Mouse (Mus musculus): ENCODE data around the gene Cux1.
"Not testable (repeated sequence)": the region's sequence is repeated elsewhere in the genome, so short reads cannot be mapped to it uniquely, and the experiment has no call there.

Gene Cux1

DNA sequence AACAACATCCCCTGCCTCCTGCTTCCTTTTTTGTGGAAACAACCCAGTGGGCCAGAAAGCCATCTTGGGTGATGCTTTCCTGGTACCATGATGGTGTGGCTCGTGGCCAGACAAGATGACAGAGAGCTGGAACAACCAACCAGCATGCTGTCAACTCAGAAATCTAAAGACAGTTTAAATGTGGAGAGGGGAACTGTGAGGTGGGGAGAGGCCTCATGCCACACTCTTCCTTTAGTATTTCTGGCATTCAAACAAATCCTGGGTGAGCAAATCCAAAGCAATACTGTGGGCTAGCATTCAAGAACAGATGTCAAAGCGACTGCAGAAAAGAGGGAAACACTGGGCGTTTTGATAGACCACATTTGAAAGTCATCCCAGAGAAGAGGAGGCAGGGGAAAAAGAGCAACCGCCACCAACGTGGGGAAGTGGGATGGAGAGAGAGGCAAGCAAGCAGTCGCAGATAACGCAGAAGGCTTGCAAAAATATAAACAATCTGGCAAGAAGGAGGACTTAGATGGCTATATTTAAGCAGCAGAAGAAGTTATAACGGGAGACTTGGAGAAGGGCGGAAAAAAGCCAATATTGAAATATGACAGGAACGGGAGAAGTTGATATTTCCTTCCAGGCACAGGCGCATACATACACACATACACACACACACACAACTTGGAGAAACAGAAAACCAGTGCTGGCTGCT, 79.7 kb downstream of the Cux1 start:
- Histone ChIP-seq H3K36me3 (ENCODE audit: control insufficient read depth, insufficient read depth, low read length, poor library complexity, severe bottlenecking) (peaks cover 2% of the 10 kb centered on the region; the same call in 1 of the 2 replicates), H3K27me3 (ENCODE audit: control insufficient read depth, insufficient read depth, low read length, poor library complexity, severe bottlenecking) (no peaks in the 10 kb centered on the region)
- DNase-seq (ENCODE audit: low read depth, low spot score) = no peak

- DNase-seq (ENCODE audit: low read depth, low spot score) = no peak
- Histone ChIP-seq H3K27me3 (ENCODE audit: control insufficient read depth, insufficient read depth, low read length, poor library complexity, severe bottlenecking) (no peaks in the 10 kb centered on the region), H3K36me3 (ENCODE audit: control insufficient read depth, insufficient read depth, low read length, poor library complexity, severe bottlenecking) (peaks cover 2% of the 10 kb centered on the region; the same call in 1 of the 2 replicates)
Observed at GRCm38 (mm10) chr5:136486401-136486800, 80.9 kb downstream of the Cux1 start.

- Histone ChIP-seq H3K27me3 (ENCODE audit: control insufficient read depth, insufficient read depth, low read length, poor library complexity, severe bottlenecking) (no peaks in the 10 kb centered on the region), H3K36me3 (ENCODE audit: control insufficient read depth, insufficient read depth, low read length, poor library complexity, severe bottlenecking) (peaks cover 2% of the 10 kb centered on the region; the same call in 1 of the 2 replicates)
- DNase-seq (ENCODE audit: low read depth, low spot score) = no peak
Observed at GRCm38 (mm10) chr5:136485397-136485796, 81.9 kb downstream of the Cux1 start.

DNA sequence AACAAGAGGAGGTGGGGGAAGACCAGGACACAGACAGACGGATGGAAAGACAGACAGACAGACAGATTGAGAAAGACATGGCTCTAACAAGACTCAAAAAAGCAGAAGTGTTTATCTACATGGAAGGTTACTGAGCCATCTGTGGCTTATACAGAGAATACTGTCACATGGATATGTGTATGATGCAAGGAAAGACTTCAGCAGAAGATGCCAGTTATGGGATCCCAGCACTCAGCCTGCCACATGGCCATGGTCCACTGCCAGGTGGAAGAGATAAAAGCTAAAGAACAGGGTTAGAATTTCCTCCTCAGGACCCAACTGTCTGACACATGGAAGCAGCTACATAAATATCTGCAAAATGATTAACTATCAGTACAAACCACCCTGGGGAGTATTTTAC, 84.9 kb downstream of the Cux1 start:
- no peaks in the 10 kb centered on the region for H3K27me3 ChIP-seq (ENCODE audit: control insufficient read depth, insufficient read depth, low read length, poor library complexity, severe bottlenecking)
- peak; percentile 19 for DNase-seq (ENCODE audit: low read depth, low spot score)

GRCm38 (mm10) chr5:136480541-136480940, 86.7 kb downstream of the Cux1 start:
- DNase-seq (ENCODE audit: low read depth, low spot score) = no peak
- Histone ChIP-seq H3K27me3 (ENCODE audit: control insufficient read depth, insufficient read depth, low read length, poor library complexity, severe bottlenecking) (no peaks in the 10 kb centered on the region), H3K36me3 (ENCODE audit: control insufficient read depth, insufficient read depth, low read length, poor library complexity, severe bottlenecking) (peaks cover 2% of the 10 kb centered on the region; the same call in 1 of the 2 replicates)

More for the DNA sequence above, 84.9 kb downstream of the Cux1 start:
- peaks cover 2% of the 10 kb centered on the region; the same call in 1 of the 2 replicates for H3K36me3 ChIP-seq (ENCODE audit: control insufficient read depth, insufficient read depth, low read length, poor library complexity, severe bottlenecking)

- no peak for DNase-seq (ENCODE audit: low read depth, low spot score)
- Histone ChIP-seq H3K27me3 (ENCODE audit: control insufficient read depth, insufficient read depth, low read length, poor library complexity, severe bottlenecking) (no peaks in the 10 kb centered on the region), H3K36me3 (ENCODE audit: control insufficient read depth, insufficient read depth, low read length, poor library complexity, severe bottlenecking) (peaks cover 2% of the 10 kb centered on the region; the same call in 1 of the 2 replicates)
Observed at GRCm38 (mm10) chr5:136479801-136480200, 87.5 kb downstream of the Cux1 start.

DNA sequence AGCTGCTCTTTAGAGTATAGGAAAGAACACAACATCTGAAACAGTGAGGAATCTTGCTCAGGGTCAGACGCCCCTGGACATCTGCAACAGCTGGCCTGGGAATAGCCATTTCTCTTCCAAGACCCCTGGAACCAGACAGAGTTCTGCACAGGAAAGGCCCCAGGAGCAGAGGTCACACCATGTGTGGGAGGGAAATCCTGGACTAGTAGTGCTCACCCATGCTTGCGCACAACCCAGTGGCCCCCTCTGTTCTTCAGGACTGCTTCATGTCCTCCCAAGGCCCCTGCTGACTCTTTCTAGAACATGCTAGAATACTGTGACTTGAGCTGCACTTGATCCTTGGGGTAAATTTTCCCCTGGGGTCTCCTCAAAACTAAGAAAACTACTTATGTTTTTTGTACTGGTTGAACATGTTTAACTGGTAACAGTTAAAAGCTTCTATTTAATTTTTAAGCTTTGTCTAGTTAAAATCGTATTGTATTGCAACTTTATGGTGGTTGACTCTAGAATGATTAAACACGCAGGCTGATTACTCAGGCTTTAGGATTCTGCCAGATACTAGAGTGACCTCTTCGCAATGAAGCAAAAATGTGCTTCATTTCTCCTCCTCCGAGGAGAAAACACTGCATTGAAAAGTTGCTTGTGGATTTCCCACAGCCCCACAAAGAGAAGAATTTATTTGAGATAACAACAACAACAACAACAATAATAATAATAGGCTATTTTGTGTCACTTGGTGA, 88.1 kb downstream of the Cux1 start:
- H3K36me3 ChIP-seq (ENCODE audit: control insufficient read depth, insufficient read depth, low read length, poor library complexity, severe bottlenecking) = no peaks in the 10 kb centered on the region
- no peaks in the 10 kb centered on the region for H3K27me3 ChIP-seq (ENCODE audit: control insufficient read depth, insufficient read depth, low read length, poor library complexity, severe bottlenecking)
- no peak for DNase-seq (ENCODE audit: low read depth, low spot score)

- Histone ChIP-seq H3K36me3 (ENCODE audit: control insufficient read depth, insufficient read depth, low read length, poor library complexity, severe bottlenecking) (no peaks in the 10 kb centered on the region), H3K27me3 (ENCODE audit: control insufficient read depth, insufficient read depth, low read length, poor library complexity, severe bottlenecking) (no peaks in the 10 kb centered on the region)
- no peak for DNase-seq (ENCODE audit: low read depth, low spot score)
Observed at GRCm38 (mm10) chr5:136476272-136476671, 91.0 kb downstream of the Cux1 start.

- DNase-seq (ENCODE audit: low read depth, low spot score) = no peak
- Histone ChIP-seq H3K27me3 (ENCODE audit: control insufficient read depth, insufficient read depth, low read length, poor library complexity, severe bottlenecking) (no peaks in the 10 kb centered on the region), H3K36me3 (ENCODE audit: control insufficient read depth, insufficient read depth, low read length, poor library complexity, severe bottlenecking) (no peaks in the 10 kb centered on the region)
Observed at GRCm38 (mm10) chr5:136475161-136475560, 92.1 kb downstream of the Cux1 start.

GRCm38 (mm10) chr5:136474086-136474485, 93.2 kb downstream of the Cux1 start:
- Histone ChIP-seq H3K36me3 (ENCODE audit: control insufficient read depth, insufficient read depth, low read length, poor library complexity, severe bottlenecking) (no peaks in the 10 kb centered on the region), H3K27me3 (ENCODE audit: control insufficient read depth, insufficient read depth, low read length, poor library complexity, severe bottlenecking) (no peaks in the 10 kb centered on the region)
- DNase-seq (ENCODE audit: low read depth, low spot score) = no peak

GRCm38 (mm10) chr5:136473337-136473736, 94.0 kb downstream of the Cux1 start:
- no peak for DNase-seq (ENCODE audit: low read depth, low spot score)
- Histone ChIP-seq H3K27me3 (ENCODE audit: control insufficient read depth, insufficient read depth, low read length, poor library complexity, severe bottlenecking) (no peaks in the 10 kb centered on the region), H3K36me3 (ENCODE audit: control insufficient read depth, insufficient read depth, low read length, poor library complexity, severe bottlenecking) (no peaks in the 10 kb centered on the region)

DNA sequence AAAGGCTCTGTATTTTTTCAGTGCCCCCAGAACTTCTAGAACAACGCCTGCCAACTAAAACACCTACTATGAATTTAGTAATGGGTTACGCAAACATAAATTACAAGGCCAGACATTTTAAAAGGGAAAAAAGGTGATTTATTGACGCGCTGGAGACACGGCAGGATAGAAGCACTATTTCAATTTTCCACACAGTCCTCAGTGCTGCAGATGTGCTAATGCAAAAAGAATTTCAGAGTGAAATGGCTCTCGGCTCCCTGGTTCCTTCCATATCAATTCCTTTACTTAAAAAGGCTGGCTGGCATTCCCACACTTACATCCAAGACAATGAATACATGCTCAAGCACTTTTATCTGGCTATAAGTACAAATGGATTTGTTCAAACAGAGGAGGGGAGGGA, 94.4 kb downstream of the Cux1 start:
- no peaks in the 10 kb centered on the region for H3K27me3 ChIP-seq (ENCODE audit: control insufficient read depth, insufficient read depth, low read length, poor library complexity, severe bottlenecking)
- no peak for DNase-seq (ENCODE audit: low read depth, low spot score)
- H3K36me3 ChIP-seq (ENCODE audit: control insufficient read depth, insufficient read depth, low read length, poor library complexity, severe bottlenecking) = no peaks in the 10 kb centered on the region

- H3K36me3 ChIP-seq (ENCODE audit: control insufficient read depth, insufficient read depth, low read length, poor library complexity, severe bottlenecking); DNase-seq (ENCODE audit: low read depth, low spot score); H3K27me3 ChIP-seq (ENCODE audit: control insufficient read depth, insufficient read depth, low read length, poor library complexity, severe bottlenecking): not testable (repeated sequence)
Observed at GRCm38 (mm10) chr5:136470985-136471735, 96.1 kb downstream of the Cux1 start.

DNA sequence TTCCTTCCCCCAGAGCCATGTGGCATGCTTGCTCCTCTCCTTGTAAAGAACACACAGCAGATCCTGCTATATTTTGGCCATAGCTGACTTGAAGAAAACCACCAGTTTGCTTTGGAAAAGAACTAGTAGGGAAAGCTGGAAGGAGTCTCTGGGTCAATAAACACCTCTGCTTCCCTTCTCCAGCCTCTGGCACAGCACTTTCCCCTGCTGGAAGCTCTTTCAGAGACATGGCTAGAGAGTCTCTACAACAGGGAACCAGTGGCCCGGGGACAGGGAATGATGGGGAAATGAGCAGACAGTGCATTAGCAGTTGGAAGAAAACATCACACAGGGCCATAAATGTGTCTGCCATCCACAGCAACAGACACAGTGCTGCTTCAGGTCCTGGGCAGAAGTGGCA, 98.0 kb downstream of the Cux1 start:
- no peak for DNase-seq (ENCODE audit: low read depth, low spot score)

More for the DNA sequence above, 98.0 kb downstream of the Cux1 start:
- no peaks in the 10 kb centered on the region; the same call in 1 of the 2 replicates for H3K27me3 ChIP-seq (ENCODE audit: control insufficient read depth, insufficient read depth, low read length, poor library complexity, severe bottlenecking)
- no peaks in the 10 kb centered on the region for H3K36me3 ChIP-seq (ENCODE audit: control insufficient read depth, insufficient read depth, low read length, poor library complexity, severe bottlenecking)

All from splenic B cell, adult 2 months (primary cell).